Mouse (Mus musculus) kidney, adult 11 months (tissue): ENCODE measurements at regions not wholly inside any gene's neighbourhood (a gene's known extent, or its start where the extent isn't known, plus 50 kb on each side); places are given as distances from the start of the nearest gene placed in this dataset.
A peak's percentile ranks its signal among the peaks of the same experiment; 100 is the strongest.
"Not testable (repeated sequence)": the region's sequence is repeated elsewhere in the genome, so short reads cannot be mapped to it uniquely, and the experiment has no call there.

Source experiments
- DNase-seq: peaks from one replicate; pipeline ENCODE4 v3.0.0; 2022

GRCm38 (mm10) chr5:77809844-77810243 lies 402.0 kb upstream of the Igfbp7 start:
- no peak for DNase-seq

GRCm38 (mm10) chr5:77807726-77808125 lies 399.9 kb upstream of the Igfbp7 start:
- peak; percentile 6 for DNase-seq

GRCm38 (mm10) chr5:77806334-77807157 lies 398.7 kb upstream of the Igfbp7 start:
- DNase-seq, result no peak

- DNase-seq, result no peak
Measured at GRCm38 (mm10) chr5:77805796-77806195, 398.0 kb upstream of the Igfbp7 start.

GRCm38 (mm10) chr5:77805303-77805702 lies 397.5 kb upstream of the Igfbp7 start:
- no peak for DNase-seq

GRCm38 (mm10) chr5:77804113-77804512 lies 396.3 kb upstream of the Igfbp7 start:
- no peak for DNase-seq

GRCm38 (mm10) chr5:77803562-77803961 lies 395.7 kb upstream of the Igfbp7 start:
- peak; percentile 15 for DNase-seq

- DNase-seq, result no peak
Measured at GRCm38 (mm10) chr5:77796960-77797359, 389.1 kb upstream of the Igfbp7 start.

GRCm38 (mm10) chr5:77795766-77796165 lies 387.9 kb upstream of the Igfbp7 start:
- no peak for DNase-seq

GRCm38 (mm10) chr5:77783953-77784352 lies 376.1 kb upstream of the Igfbp7 start:
- DNase-seq, result no peak

- no peak for DNase-seq
Measured at GRCm38 (mm10) chr5:77762426-77763042, 354.7 kb upstream of the Igfbp7 start.

- DNase-seq, result no peak
Measured at GRCm38 (mm10) chr5:77762013-77762412, 354.2 kb upstream of the Igfbp7 start.

- no peak for DNase-seq
Measured at GRCm38 (mm10) chr5:77748933-77749332, 341.1 kb upstream of the Igfbp7 start.

GRCm38 (mm10) chr5:77746604-77747003 lies 338.8 kb upstream of the Igfbp7 start:
- DNase-seq, result no peak

- no peak for DNase-seq
Measured at GRCm38 (mm10) chr5:77743467-77743866, 335.6 kb upstream of the Igfbp7 start.

GRCm38 (mm10) chr5:77730286-77730685 lies 322.4 kb upstream of the Igfbp7 start:
- not testable (repeated sequence) for DNase-seq

- no peak for DNase-seq
Measured at GRCm38 (mm10) chr5:77681592-77681991, 273.8 kb upstream of the Igfbp7 start.

- DNase-seq, result no peak
Measured at GRCm38 (mm10) chr5:77672073-77672924, 264.5 kb upstream of the Igfbp7 start.

GRCm38 (mm10) chr5:77663096-77663495 lies 255.3 kb upstream of the Igfbp7 start:
- no peak for DNase-seq

- no peak for DNase-seq
Measured at GRCm38 (mm10) chr5:77659016-77659415, 251.2 kb upstream of the Igfbp7 start.

GRCm38 (mm10) chr5:77644651-77645050 lies 236.8 kb upstream of the Igfbp7 start:
- DNase-seq, result no peak

GRCm38 (mm10) chr5:77620402-77620801 lies 212.6 kb upstream of the Igfbp7 start:
- no peak for DNase-seq

GRCm38 (mm10) chr5:77610496-77610895 lies 202.7 kb upstream of the Igfbp7 start:
- no peak for DNase-seq
